Mouse (Mus musculus) lung, postnatal 0 days (tissue): Measurements from ENCODE around the gene Ankrd65. TPM values are rescaled to one million over a fixed set of nuclear protein-coding genes. Genes with fewer than 3 reads are reported as not detected.

Source experiments
- ATAC-seq: fragments of 200-750 bp; cut with Nextera tagmentation; 2 replicates; pipeline ENCODE4 v1.8.0; 2017; ENCODE audit warnings: moderate library complexity
- DNase-seq: peaks from one replicate; pipeline ENCODE4 v3.0.0-alpha.2; 2016; ENCODE audit warnings: low spot score
- H3K27ac ChIP-seq: fragments of 300-500 bp; sonication (generic); 2 replicates; pipeline ENCODE4 v1.5.1; 2014; ENCODE audit warnings: antibody characterized with exemption, mild to moderate bottlenecking, low read length, mixed read lengths
- H3K27me3 ChIP-seq: fragments of 300-500 bp; sonication (generic); replicated peaks from 2 replicates; pipeline ENCODE4 v1.6.1; 2014; ENCODE audit warnings: low read length, mixed read lengths; ENCODE audit not compliant: insufficient read depth
- H3K36me3 ChIP-seq: fragments of 300-500 bp; sonication (generic); 2 replicates; pipeline ENCODE4 v1.6.1; 2014; ENCODE audit warnings: low read length, mixed read lengths; ENCODE audit not compliant: insufficient read depth
- H3K4me1 ChIP-seq: fragments of 300-500 bp; sonication (generic); 2 replicates; pipeline ENCODE4 v1.6.1; 2014; ENCODE audit warnings: antibody characterized with exemption, low read depth, low read length, mixed read lengths; ENCODE audit not compliant: insufficient read depth
- H3K4me2 ChIP-seq: fragments of 300-500 bp; sonication (generic); replicated peaks from 2 replicates; pipeline ENCODE4 v1.6.1; 2014; ENCODE audit warnings: low read depth, mild to moderate bottlenecking, low read length, moderate library complexity, mixed read lengths
- H3K4me3 ChIP-seq: fragments of 300-500 bp; sonication (generic); 2 replicates; pipeline ENCODE4 v1.5.1; 2014; ENCODE audit warnings: low read depth, low read length
- H3K9ac ChIP-seq: fragments of 300-500 bp; sonication (generic); replicated peaks from 2 replicates; pipeline ENCODE4 v1.6.1; 2014; ENCODE audit warnings: low read depth, mild to moderate bottlenecking
- H3K9me3 ChIP-seq: fragments of 300-500 bp; sonication (generic); 2 replicates; pipeline ENCODE4 v1.6.1; 2016; ENCODE audit warnings: low read length, mixed read lengths
- CTCF ChIP-seq: IDR thresholded peaks from 2 replicates; pipeline ENCODE4 v1.5.1; 2016; ENCODE audit warnings: antibody characterized with exemption, mild to moderate bottlenecking
- EP300 ChIP-seq: IDR thresholded peaks from 2 replicates; pipeline ENCODE4 v1.6.1; 2016; ENCODE audit warnings: antibody characterized with exemption, mild to moderate bottlenecking, control low read depth
- WGBS: fragments of 180-500 bp; shearing (Covaris S2); extraction: QIAGEN DNeasy Blood & Tissue Kit; methylation state at CpG from one replicate; pipeline ENCODE4 v1.1.7; 2014; 5-methylcytosine and 5-hydroxymethylcytosine counted together
- polyA plus RNA-seq: library from polyadenylated mRNA; unstranded; fragments of >200 nt; fragmentation: Nextera tagmentation; extraction: Ambion mirVana; gene quantifications from 2 replicates; pipeline ENCODE4 v1.2.1, GENCODE M21; 2015

Ankrd65 gene
- polyA plus RNA-seq, 1 experiment from 2014 or later = 6.0 TPM

DNA sequence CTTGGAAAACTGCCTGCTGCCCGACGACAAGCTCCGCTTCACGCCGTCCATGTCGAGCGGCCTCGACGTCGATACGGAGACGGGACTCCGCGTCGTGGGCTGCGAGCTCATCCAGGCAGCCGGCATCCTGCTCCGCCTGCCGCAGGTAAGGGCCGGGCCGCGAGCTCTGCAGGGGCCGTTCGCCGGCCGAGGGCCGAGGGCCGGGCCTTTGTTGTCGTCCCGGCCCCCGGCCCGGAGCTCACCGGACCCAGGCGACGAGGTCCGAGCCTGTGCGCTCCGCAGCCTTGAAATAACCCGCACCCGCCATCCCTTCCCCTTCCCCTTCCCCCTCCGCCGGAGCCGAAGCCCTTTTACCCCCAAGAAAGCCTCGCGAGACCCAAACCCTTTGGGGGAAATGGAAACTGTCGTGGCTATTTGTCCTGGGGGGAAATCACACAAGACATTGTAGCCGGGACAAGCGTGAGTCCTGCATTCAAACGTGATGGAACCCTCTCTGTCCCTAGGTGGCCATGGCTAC is 22.5 kb downstream of the Ankrd65 start:
- Histone ChIP-seq H3K4me2 (peak overlapping the region; percentile 82), H3K4me3 (peak overlapping the region; percentile 100), H3K9ac (peak overlapping the region; percentile 99), H3K36me3 (peaks cover 24% of the 10 kb centered on the region), H3K27ac (peak overlapping the region; percentile 93), H3K4me1 (peaks cover 16% of the 10 kb centered on the region; the same call in 1 of the 2 replicates), H3K9me3 (no peaks in the 10 kb centered on the region), H3K27me3 (no peaks in the 10 kb centered on the region)
- ATAC-seq = peak; percentile 32
- under 1% methylated on average over 32 of the region's 49 CpGs for WGBS
- TF ChIP-seq EP300 = no peak
- no peak for TF ChIP-seq CTCF
- peak; percentile 64 for DNase-seq

DNA sequence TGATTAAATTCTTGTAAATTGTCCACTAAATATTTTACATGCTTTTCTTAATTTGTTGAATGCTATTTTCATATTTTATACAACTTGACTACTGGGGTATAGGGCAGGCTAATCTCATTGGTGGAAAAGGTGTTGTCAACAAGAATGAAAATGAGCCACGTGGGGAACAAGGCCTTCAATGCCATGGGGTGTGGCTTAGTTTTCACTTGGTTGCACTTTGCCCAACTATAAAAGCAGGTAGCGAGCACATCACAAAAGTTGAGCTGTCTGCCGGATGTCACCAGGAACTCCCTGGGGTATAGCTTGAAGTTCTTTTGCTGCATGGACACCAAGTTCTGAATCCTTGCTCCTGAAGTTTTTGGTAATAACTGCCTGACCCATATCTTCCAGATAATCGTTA is 27.3 kb downstream of the Ankrd65 start:
- no peak for ATAC-seq
- H3K27ac ChIP-seq = no peak overlapping the region
- no peaks in the 10 kb centered on the region for H3K27me3 ChIP-seq
- H3K4me3 ChIP-seq = no peak overlapping the region
- H3K4me2 ChIP-seq = no peak overlapping the region
- peaks cover 48% of the 10 kb centered on the region for H3K36me3 ChIP-seq
- no peak overlapping the region for H3K9ac ChIP-seq
- 84% methylated on average over 4 of the region's 4 CpGs for WGBS
- DNase-seq = no peak
- no peaks in the 10 kb centered on the region for H3K9me3 ChIP-seq
- no peak for TF ChIP-seq EP300
- TF ChIP-seq CTCF = no peak
- H3K4me1 ChIP-seq = peaks cover 9% of the 10 kb centered on the region; the same call in 1 of the 2 replicates

DNA sequence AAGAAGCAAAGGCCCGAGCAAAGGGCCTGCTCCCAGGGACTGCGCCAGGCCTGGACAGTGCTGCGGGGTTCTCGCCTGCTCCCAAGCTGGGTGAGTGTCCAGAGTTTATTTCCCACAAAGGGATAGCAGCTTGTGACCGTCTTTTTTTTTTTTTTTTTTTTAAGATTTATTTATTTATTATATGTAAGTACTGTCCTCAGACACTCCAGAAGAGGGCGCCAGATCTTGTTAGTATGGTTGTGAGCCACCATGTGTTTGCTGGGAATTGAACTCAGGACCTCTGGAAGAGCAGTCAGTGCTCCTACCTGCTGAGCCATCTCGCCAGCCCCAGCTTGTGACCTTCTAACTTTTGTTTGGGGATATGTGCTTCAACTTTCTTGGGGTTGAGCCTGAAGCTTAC is 30.8 kb downstream of the Ankrd65 start:
- no peak for ATAC-seq
- H3K4me2 ChIP-seq = no peak overlapping the region

DNA sequence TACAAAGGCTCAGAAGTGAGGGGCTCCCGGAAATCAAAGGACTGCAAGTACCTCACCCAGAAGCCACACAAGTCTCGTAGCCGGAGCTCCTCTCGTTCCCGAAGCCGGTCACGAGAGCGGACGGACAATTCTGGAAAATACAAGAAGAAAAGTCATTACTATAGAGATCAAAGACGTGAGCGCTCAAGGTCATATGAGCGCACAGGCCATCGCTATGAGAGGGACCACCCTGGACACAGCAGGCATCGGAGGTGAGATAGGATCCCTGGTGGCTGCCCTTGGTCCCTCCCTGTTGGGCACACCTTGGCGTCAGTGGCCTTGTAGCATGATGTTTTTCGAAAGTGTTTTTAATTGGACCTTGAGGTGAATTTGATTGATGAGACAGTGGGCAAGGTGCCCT is 33.2 kb downstream of the Ankrd65 start:
- ATAC-seq = no peak
- peaks cover 63% of the 10 kb centered on the region for H3K36me3 ChIP-seq
- WGBS = 94% methylated on average over 16 of the region's 16 CpGs

More for the DNA sequence above, 30.8 kb downstream of the Ankrd65 start:
- Histone ChIP-seq H3K9ac (no peak overlapping the region), H3K4me1 (no peaks in the 10 kb centered on the region), H3K27ac (no peak overlapping the region), H3K4me3 (no peak overlapping the region), H3K36me3 (peaks cover 76% of the 10 kb centered on the region), H3K9me3 (no peaks in the 10 kb centered on the region), H3K27me3 (no peaks in the 10 kb centered on the region)
- no peak for TF ChIP-seq EP300
- peak; percentile 46 for TF ChIP-seq CTCF
- DNase-seq = no peak
- 71% methylated on average over 7 of the region's 7 CpGs for WGBS

DNA sequence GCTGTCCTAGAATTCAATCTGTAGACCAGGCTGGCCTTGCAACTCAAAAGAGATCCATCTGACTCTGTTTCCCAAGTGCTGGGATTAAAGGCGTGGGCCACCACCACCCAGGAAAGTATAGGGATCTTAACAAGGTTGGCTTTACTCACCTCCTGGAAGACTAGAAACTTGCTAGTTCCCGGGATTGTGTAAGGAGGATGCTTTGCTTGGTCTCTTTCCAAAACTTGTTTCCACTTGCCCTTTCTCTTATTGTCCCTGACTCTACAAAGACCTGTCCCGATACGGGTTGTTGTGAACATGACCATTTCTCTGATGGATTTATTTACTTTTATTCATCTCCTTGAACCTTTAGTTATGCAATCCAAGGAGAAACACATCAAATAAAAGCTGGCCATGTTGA is 39.6 kb downstream of the Ankrd65 start:
- Histone ChIP-seq H3K36me3 (peaks cover 8% of the 10 kb centered on the region), H3K27me3 (no peaks in the 10 kb centered on the region), H3K27ac (no peak overlapping the region), H3K4me2 (no peak overlapping the region), H3K9ac (no peak overlapping the region), H3K4me1 (peaks cover 6% of the 10 kb centered on the region; the same call in 1 of the 2 replicates), H3K9me3 (no peaks in the 10 kb centered on the region), H3K4me3 (no peak overlapping the region)
- TF ChIP-seq CTCF (no peak), EP300 (no peak)
- DNase-seq (no peak), ATAC-seq (no peak)
- 84% methylated on average over 4 of the region's 4 CpGs for WGBS

More for the DNA sequence above, 33.2 kb downstream of the Ankrd65 start:
- no peak overlapping the region for H3K4me3 ChIP-seq
- no peaks in the 10 kb centered on the region for H3K4me1 ChIP-seq
- H3K9ac ChIP-seq = no peak overlapping the region
- H3K27me3 ChIP-seq = no peaks in the 10 kb centered on the region
- H3K4me2 ChIP-seq = no peak overlapping the region
- DNase-seq = no peak
- TF ChIP-seq EP300 = no peak
- TF ChIP-seq CTCF = no peak
- H3K9me3 ChIP-seq = no peaks in the 10 kb centered on the region
- no peak overlapping the region for H3K27ac ChIP-seq

DNA sequence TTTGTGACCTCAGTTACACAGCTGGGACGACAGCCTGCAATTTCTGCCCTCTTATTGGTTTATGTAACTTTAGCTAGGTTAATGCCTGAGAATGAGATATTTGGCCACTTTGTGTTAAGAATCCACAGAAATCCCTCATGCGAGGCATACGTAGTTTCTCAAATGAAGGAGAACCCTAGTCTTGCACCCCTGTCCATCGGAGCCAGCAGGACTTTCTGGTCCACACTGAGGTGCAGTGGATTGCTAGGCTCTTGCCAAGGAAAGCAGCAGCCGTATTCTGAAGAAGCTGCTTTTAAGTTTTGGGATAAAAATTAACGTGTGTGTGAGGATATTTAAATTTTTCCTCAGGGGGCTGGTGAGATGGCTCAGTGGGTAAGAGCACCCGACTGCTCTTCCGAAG is 40.4 kb downstream of the Ankrd65 start:
- H3K4me2 ChIP-seq = peak overlapping the region; percentile 98; the same call in 1 of the 2 replicates
- DNase-seq (no peak), ATAC-seq (no peak)
- WGBS = 49% methylated on average over 8 of the region's 8 CpGs
- H3K9me3 ChIP-seq = no peaks in the 10 kb centered on the region
- H3K27me3 ChIP-seq = no peaks in the 10 kb centered on the region
- H3K4me3 ChIP-seq = no peak overlapping the region; the same call in 1 of the 2 replicates
- peaks cover 6% of the 10 kb centered on the region; the same call in 1 of the 2 replicates for H3K4me1 ChIP-seq
- H3K9ac ChIP-seq = no peak overlapping the region
- H3K27ac ChIP-seq = no peak overlapping the region
- peaks cover under 1% of the 10 kb centered on the region for H3K36me3 ChIP-seq
- TF ChIP-seq EP300 (no peak), CTCF (no peak)
